Mouse (Mus musculus): ENCODE results near the gene Auh. TPM values are rescaled to one million over a fixed set of nuclear protein-coding genes. Genes with fewer than 3 reads are reported as not detected.
A peak's percentile ranks its signal among the peaks of the same experiment; 100 is the strongest.

Auh gene
- polyA plus RNA-seq, 1 experiment: 57.3 TPM

- DNase-seq (ENCODE audit: low spot score): no peak
These were observed 94.9 kb downstream of the Auh start for GRCm38 (mm10) chr13:52834591-52834990.

DNA sequence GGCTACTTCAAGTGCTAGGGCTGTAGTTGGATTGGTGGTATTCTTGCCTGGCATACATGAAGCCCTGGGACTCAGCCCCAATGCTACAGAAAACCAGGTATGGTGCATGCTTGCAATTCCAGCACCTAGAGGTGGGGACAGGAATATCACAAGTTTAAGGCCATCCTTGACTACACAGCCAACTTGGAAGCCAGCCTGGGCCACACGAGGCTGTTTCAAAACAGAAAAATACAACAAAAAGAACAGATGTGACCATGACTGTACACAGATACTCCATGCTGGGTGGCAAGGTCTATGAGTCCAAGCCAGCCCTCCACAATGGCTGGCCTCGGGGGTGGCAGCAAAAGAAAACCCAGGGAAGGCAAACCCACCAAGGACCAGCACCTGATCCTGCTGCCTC, 95.7 kb downstream of the Auh start:
- no peak for DNase-seq (ENCODE audit: low spot score)

DNA sequence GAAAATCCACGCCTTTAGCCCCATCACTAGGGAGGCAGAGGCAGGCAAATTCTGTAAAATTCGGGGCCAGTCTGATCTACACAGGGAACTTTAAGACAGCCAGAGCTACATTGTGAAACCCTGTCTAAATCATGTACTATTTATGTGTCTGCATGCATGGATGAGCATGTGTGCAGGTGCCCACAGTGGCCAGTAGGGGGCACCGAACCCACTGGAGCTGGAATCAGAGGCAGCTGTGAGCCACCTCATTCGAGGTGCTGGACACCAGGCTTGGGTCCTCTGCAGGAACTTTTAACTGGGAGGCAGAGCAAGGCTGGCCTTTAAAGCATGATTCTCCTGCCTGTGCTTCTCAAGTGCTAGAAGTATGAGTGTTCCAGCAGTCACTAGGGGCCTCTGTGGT, 96.3 kb downstream of the Auh start:
- DNase-seq (ENCODE audit: low spot score): no peak

- no peak for DNase-seq (ENCODE audit: low spot score)
These were observed 96.9 kb downstream of the Auh start for GRCm38 (mm10) chr13:52832481-52833170.

- no peak for DNase-seq (ENCODE audit: low spot score)
These were observed 98.3 kb downstream of the Auh start for GRCm38 (mm10) chr13:52831037-52831757.

- no peak for DNase-seq (ENCODE audit: low spot score)
These were observed 100.4 kb downstream of the Auh start for GRCm38 (mm10) chr13:52828946-52829523.

DNA sequence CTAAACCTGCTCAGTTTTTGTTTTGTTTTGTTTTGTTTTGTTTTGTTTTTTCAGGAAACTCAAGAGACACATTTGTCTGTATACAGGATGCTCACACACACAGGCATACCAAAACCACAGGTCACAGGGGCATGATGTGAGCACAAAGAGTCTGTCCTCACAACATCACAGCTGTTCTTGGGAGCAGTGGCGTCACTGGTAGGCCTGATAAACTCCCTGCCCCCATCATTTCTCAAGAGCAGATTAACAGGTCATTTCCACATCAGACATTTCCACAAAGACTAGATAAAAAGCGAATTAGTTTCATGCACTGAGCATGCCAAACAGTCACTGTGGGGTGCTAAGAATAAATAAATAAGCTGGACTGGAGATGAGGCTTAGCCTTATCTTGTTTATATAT, 101.3 kb downstream of the Auh start:
- DNase-seq (ENCODE audit: low spot score): no peak

- no peak for DNase-seq (ENCODE audit: low spot score)
These were observed 102.8 kb downstream of the Auh start for GRCm38 (mm10) chr13:52826666-52827065.

DNA sequence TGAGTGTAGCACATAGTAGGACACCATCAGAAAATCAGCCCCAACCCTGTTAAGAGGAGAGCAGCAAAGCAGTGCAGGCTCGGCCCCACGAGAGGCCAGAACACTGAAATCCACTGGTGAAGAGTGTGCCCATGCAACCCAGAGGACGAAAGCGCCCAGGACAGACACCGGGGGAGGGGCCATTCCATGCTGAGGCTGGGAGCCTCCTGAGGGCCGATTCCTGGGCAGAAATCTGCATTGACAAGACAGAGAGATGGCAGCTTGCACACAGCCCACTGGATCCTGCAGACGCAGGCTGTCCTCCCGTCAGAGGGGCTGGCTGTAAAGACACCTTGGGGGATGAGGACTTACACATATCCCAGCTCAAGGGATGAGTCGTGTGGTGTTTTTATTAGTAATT, 104.7 kb downstream of the Auh start:
- no peak for DNase-seq (ENCODE audit: low spot score)

GRCm38 (mm10) chr13:52822165-52823149, 107.0 kb downstream of the Auh start:
- DNase-seq (ENCODE audit: low spot score): no peak

DNA sequence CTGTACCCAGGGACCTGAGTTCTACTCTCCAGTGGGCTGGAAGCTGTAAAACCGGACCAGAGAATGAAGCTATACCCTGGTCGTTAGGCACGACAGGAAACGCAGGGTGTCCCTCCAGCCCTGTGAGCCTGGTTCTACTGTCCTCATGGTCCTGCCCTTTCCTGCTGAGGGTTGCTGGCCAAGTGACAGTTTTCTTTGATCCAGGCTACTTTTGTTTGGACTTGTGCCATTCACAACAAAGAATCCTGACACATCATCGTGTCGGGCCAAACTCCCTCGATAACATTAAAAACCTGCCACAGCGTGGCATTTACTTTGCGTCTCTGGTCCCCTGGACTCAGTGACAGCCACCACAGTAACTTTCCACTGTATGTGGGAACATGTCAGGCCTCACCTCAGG, 107.9 kb downstream of the Auh start:
- no peak for DNase-seq (ENCODE audit: low spot score)

- DNase-seq (ENCODE audit: low spot score): no peak
These were observed 109.6 kb downstream of the Auh start for GRCm38 (mm10) chr13:52819901-52820300.

DNA sequence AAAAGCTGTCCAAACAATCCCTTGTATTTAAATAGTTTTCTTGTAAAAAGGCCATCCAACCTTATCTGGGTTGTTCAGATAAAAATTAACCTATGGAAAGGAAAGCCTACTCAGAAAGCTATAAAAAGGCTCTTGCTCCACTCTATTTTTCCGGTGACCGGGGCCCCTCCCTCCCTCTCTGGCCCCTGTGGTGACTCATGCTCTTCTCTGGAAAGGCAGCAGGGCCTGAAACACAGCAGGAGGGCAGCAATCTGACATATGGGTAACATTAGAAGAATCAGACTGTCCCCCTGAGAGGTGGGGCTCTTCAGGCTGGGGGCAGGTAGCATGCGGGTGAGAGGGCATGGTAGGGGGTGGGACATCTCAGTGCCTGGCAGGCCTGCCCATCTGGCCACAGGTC, 110.7 kb downstream of the Auh start:
- peak; percentile 43 for DNase-seq (ENCODE audit: low spot score)

DNA sequence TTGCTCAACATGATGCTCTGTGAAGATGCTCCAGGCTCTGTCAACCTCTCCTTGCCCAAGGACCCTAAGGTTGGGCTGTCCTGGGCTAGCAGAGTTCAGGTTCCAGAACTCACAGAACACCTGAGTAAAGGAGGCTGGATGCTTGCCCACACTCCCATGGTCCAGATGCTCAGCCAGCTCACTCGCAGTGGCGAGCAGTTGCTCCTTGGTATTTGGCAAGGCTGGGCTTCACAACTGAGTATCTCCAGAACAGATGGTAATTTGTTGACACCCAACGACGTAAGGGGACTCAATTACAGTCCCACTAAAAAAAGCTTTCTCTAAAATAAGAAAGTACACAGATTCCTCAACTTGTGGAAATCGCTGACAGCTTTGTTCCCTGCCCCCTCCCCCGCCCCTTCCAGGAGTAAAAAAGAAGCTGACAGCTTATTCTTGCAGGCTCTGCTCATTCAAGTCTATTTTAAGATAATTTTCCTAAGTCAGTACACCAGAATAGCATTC, 111.4 kb downstream of the Auh start:
- no peak for DNase-seq (ENCODE audit: low spot score)

GRCm38 (mm10) chr13:52813750-52814149, 115.7 kb downstream of the Auh start:
- no peak for DNase-seq (ENCODE audit: low spot score)

DNA sequence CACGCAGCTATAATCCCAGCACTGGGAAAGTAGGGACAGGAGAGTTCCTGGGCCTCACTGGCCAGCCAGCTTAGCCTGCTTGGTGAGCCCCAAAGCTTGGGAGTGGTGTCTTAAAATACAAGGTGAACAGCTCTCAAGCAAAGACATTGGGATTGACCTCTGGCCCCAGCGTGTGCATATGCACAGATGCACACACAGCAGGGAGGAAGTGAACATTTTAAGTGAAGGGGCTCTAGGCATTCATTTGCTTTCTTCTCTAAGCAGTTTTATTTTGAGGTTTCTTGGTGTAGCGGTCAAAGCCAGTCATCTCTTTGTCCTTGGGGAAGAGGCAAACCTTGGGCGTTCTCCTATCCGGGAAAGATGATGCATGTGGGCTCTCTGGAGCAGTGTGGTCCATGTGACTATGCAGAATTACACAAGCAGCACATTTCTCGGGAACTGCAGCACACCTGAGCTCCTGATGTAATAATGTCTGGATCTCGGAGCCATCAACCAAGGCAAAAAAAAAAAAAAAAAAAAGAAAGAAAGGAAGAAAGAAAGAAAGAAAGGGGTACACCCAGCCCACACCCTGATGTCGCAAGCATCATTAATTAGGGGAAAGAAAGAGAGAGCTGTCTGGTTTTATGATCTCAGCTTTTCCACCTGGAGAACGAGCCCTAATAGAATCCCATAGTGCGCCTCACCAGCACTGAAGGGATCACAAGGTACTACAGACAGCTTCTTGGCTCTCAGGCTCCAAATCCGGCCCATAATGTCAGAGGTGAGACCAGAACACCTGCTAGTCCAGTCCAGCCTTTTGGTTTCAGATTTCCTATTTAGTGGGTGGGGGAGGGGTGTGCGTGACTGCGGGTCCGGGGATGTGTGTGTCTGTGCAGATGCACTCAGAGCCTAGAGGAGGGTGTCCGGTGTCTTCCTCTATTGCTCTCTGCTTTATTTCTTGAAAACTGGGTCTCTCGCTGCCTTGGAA, 116.6 kb downstream of the Auh start:
- DNase-seq (ENCODE audit: low spot score): no peak

DNA sequence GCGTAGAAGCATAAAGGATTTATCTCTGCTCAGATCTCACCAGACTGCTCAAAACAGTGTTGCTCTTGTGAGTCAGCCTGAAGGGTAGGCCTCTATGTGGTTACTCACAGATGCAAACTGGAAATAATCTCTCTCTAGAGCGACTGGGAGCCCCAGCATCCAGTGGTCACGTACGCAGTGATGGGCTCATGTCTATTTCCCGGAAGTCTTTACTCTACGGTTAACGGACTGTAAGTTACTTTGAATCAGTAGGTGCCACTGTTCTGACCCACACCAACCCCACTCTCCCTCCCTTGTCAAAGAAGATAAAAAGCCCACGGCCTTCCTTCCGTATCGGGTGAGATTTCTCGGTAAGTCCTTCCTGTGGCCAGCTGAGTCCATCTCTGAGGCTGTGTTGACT, 121.8 kb downstream of the Auh start:
- no peak for DNase-seq (ENCODE audit: low spot score)

DNA sequence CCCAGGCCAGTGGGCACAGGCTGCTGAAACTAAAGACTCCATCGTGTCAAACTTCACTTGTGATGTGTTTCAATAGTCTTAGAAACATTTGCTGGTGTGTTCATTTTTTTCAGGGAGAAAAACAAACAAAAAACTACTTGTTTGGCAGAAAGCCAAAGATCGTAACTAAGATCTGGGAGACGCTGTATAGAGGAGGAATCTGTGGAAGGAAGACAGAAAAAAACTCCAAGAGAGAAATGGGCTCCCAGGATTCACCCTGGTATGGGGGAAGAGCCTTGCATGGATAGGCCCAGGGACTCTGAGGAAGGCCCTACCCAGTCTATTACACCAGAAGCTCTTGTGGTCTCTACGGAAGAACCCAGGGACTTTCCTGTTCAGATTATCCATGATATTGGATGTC, 123.5 kb downstream of the Auh start:
- no peak for DNase-seq (ENCODE audit: low spot score)

- no peak for DNase-seq (ENCODE audit: low spot score)
These were observed 123.9 kb downstream of the Auh start for GRCm38 (mm10) chr13:52805581-52805980.

DNA sequence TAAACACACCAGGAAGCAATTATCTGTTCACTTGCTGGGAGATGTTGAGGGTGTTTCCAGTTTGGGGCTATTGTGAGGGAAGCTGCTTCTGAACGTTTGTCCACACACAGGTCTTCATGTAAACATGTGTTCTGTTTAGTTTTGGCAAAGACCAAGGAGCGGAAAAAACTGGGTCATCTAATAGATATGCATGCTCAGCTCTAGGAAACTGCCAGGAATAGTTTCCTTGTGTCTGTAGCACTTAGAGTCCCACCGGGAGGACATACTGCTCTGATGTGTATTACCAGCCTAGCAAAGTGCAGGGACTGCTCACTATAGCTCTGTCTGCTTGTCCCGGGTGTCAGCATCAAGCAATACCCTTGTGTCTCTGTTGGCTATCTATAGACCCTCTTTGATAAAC, 127.0 kb downstream of the Auh start:
- no peak for DNase-seq (ENCODE audit: low spot score)

Measured in urinary bladder, adult 2 months (tissue).